Mouse (Mus musculus): ENCODE measurements at regions not wholly inside any gene's neighbourhood (a gene's known extent, or its start where the extent isn't known, plus 50 kb on each side); places are given as distances from the start of the nearest gene placed in this dataset.

GRCm38 (mm10) chr17:45215067-45216049 lies 218.2 kb downstream of the Cdc5l start:
- TF ChIP-seq EP300 (IDR thresholded peaks at IDR 0.05; ENCODE audit: low read depth): no peak
- no peak for TF ChIP-seq CTCF (IDR thresholded peaks at IDR 0.05; ENCODE audit: low read depth)
